Mouse (Mus musculus) heart, embryonic 12.5 days (tissue): ENCODE data around the gene Map1a. TPM values are rescaled to one million over a fixed set of nuclear protein-coding genes. Genes with fewer than 3 reads are reported as not detected.

Experiments used
- ATAC-seq: fragments of 200-750 bp; cut with Nextera tagmentation; 2 replicates; pipeline ENCODE4 v1.8.0; 2017; ENCODE audit warnings: moderate TSS enrichment, moderate library complexity; ENCODE audit not compliant: insufficient number of reproducible peaks, low FRiP score
- H3K27ac ChIP-seq: fragments of 300-500 bp; sonication (generic); 2 replicates; pipeline ENCODE4 v1.5.1; 2016; ENCODE audit warnings: mild to moderate bottlenecking, moderate library complexity; ENCODE audit not compliant: poor library complexity, severe bottlenecking
- H3K27me3 ChIP-seq: fragments of 300-500 bp; sonication (generic); replicated peaks from 2 replicates; pipeline ENCODE4 v1.6.1; 2016; ENCODE audit warnings: mild to moderate bottlenecking, moderate library complexity
- H3K36me3 ChIP-seq: fragments of 300-500 bp; sonication (generic); 2 replicates; pipeline ENCODE4 v1.6.1; 2016; ENCODE audit warnings: mild to moderate bottlenecking, moderate library complexity
- H3K4me1 ChIP-seq: fragments of 300-500 bp; sonication (generic); replicated peaks from 2 replicates; pipeline ENCODE4 v1.6.1; 2016; ENCODE audit warnings: mild to moderate bottlenecking
- H3K4me2 ChIP-seq: fragments of 300-500 bp; sonication (generic); 2 replicates; pipeline ENCODE4 v1.6.1; 2016; ENCODE audit warnings: mild to moderate bottlenecking, moderate library complexity
- H3K4me3 ChIP-seq: fragments of 300-500 bp; sonication (generic); 2 replicates; pipeline ENCODE4 v1.5.1; 2016; ENCODE audit warnings: mild to moderate bottlenecking
- H3K9ac ChIP-seq: fragments of 300-500 bp; sonication (generic); 2 replicates; pipeline ENCODE4 v1.6.1; 2016; ENCODE audit warnings: mild to moderate bottlenecking, moderate library complexity
- H3K9me3 ChIP-seq: fragments of 300-500 bp; sonication (generic); replicated peaks from 2 replicates; pipeline ENCODE4 v1.6.1; 2016; ENCODE audit warnings: mild to moderate bottlenecking, moderate library complexity
- WGBS: fragments of 180-500 bp; shearing (Covaris S2); methylation state at CpG from one replicate; pipeline ENCODE4 v1.1.7; 2016; 5-methylcytosine and 5-hydroxymethylcytosine counted together
- polyA plus RNA-seq: library from polyadenylated mRNA; unstranded; fragments of >200 nt; fragmentation: Nextera tagmentation; extraction: Ambion mirVana; gene quantifications from 2 replicates; pipeline ENCODE4 v1.2.1, GENCODE M21; 2016

Gene Map1a
- polyA plus RNA-seq, 1 experiment from 2014 or later, result 4.7 TPM

DNA sequence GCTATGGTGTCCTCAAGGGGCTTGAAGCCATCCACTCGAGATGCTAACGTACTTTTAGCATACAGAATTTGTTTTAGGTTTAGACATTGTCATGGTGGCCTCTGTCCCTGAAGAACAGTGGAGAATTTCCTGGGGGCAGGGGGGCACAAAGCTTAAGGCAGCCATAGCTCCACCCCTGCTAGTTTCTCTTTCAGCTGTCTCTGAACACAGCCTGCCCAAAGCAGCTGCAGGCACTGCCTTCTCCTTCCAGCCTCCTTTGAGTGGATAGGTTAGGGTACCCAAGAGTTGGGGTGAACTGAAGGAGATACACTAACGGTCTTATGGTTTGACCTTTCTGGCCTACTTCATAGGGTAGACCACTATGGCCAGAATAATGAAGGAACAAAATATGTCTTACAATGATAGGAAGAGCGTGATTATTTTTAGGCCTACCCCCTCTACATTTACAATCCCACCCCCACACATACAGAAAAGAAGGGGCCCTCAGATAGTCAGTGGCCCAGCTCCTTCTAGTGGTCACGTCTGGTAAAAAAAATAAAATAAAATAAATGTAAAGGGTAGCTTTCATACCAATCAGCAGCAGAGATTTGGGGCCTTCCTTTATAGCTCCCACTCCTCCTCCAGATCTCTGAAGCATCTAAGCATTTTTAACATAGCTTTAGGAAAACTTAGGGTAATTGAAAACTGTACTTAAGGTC is 3.1 kb downstream of the Map1a start:
- peaks cover 50% of the 10 kb centered on the region for H3K4me1 ChIP-seq
- H3K4me3 ChIP-seq, result no peak overlapping the region
- H3K9ac ChIP-seq, result no peak overlapping the region
- H3K36me3 ChIP-seq, result no peaks in the 10 kb centered on the region
- ATAC-seq, result no peak
- H3K4me2 ChIP-seq, result no peak overlapping the region
- H3K27ac ChIP-seq, result no peak overlapping the region
- H3K9me3 ChIP-seq, result no peaks in the 10 kb centered on the region
- H3K27me3 ChIP-seq, result peaks cover 43% of the 10 kb centered on the region
- WGBS, result 66% methylated on average over 5 of the region's 5 CpGs

DNA sequence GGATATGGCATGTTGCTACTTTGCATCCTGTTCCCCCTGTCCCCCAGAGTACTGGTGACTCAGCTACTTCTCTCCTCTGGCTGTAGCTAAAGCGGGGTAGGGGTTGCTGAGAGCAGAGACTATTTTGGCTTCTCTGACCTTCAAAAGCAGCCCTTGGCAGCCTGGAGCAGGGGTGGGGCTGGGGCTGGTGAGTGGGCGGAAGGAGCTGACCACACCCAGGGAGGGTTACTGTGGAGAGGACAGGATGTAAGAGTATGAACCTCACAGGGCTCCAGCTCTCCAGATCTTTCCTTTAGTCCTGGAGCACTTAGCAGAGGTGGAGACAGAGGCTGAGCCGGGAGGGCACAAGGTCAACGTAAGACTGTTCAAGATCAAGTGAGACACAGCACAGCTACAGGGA is 4.8 kb downstream of the Map1a start:
- peak; percentile 27; the same call in 1 of the 2 replicates for ATAC-seq
- Histone ChIP-seq H3K4me2 (peak overlapping the region; percentile 70), H3K9me3 (no peaks in the 10 kb centered on the region), H3K27me3 (peaks cover 52% of the 10 kb centered on the region), H3K36me3 (peaks cover 4% of the 10 kb centered on the region), H3K27ac (peak overlapping the region; percentile 83), H3K4me1 (peaks cover 61% of the 10 kb centered on the region), H3K9ac (peak overlapping the region; percentile 68), H3K4me3 (peak overlapping the region; percentile 57)
- 11% methylated on average over 4 of the region's 4 CpGs for WGBS

DNA sequence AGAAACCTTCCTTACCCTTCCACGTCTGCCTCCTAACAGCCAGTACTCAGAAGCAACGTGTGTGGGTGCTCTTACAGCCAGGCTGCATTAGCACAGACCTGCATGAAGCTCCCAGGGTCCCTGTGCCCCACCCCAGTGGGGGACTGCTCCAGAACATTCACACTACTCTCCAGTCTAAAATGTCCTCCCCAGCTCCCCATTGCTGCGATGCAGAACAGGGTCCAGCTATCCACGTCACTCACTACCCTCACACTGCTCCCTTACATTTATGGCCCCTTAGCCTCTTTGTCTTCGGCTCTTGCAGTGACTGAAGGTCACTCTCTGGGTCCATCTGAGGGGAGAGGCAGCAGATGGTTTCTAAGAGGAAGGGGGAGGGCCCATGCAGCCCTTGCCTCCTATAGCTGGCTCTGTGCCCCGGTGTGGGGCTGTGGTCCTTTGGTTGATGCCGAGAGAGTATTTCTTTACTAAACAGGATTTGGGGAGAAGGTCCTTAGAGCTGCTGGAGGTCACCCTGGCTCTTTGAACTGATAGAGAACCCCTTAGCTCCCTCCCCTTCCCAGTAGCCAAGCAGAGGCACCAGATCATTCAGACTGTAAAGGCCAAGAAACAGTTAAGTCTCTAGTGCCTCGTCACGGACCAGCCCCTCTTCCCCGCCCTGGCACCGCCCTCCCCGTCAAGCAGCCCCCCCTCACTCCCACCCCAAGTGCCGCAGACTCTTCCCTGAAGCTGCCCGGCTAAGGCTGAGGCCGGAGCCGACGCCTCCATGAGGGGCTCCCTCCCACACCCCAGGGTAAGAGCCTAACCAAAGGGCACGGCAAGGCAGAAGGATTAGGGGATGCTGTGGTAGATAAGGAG is 5.6 kb downstream of the Map1a start:
- H3K4me2 ChIP-seq, result peak overlapping the region; percentile 70
- H3K9ac ChIP-seq, result peak overlapping the region; percentile 68
- peak; percentile 54 for ATAC-seq
- H3K4me3 ChIP-seq, result peak overlapping the region; percentile 57
- H3K27me3 ChIP-seq, result peaks cover 56% of the 10 kb centered on the region
- under 1% methylated on average over 18 of the region's 18 CpGs for WGBS
- H3K36me3 ChIP-seq, result peaks cover 12% of the 10 kb centered on the region
- peaks cover 58% of the 10 kb centered on the region for H3K4me1 ChIP-seq
- no peaks in the 10 kb centered on the region for H3K9me3 ChIP-seq
- H3K27ac ChIP-seq, result peak overlapping the region; percentile 83

DNA sequence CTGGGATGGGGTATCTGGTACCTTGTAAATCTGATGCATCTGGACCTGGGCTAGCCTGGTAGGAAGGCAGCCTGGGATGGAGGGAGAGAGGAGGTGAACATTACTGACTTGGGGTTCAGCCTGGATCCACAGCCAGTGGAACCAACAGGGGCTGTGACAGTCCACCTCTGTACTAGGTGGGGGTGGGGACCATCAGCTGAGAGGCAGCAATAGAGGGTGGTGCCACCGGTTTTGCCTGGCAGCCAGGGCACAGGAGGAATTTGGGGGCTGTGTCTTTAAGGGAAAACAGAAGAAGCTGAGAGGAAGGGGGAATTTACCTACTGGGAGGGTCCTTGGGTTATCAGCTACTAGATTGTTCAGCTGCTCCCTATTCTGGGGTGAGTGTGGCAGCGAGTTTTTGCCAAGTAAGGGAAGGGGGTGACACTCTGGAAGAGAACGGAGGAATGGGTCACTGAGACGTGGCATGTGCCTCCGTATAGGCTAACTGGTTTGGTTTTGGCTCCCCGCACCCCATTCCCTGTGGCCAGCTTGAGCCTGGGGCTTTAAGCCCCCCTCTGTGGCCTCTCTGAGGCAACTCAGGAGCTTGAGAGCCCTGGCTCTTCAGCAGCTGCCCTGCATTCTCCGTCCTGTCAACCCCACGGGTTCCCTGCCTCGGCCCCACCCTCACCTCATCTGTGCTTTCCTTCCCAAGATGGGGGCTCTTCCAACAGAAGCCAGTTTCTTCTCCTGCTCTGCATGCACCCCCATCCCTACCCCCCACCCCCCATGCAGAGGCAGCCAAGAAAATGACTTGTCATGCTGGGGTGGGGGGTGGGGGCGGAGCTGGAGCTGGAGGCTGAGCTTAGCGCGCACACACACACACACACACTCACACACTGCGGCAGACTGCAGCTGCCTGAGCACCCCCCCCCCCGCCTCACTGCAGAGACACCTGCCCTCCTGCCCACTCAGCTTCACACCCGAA is 6.5 kb downstream of the Map1a start:
- Histone ChIP-seq H3K36me3 (peaks cover 21% of the 10 kb centered on the region), H3K4me3 (peak overlapping the region; percentile 57), H3K9ac (peak overlapping the region; percentile 68), H3K4me2 (peak overlapping the region; percentile 70), H3K27ac (peak overlapping the region; percentile 83), H3K27me3 (peaks cover 55% of the 10 kb centered on the region), H3K9me3 (no peaks in the 10 kb centered on the region), H3K4me1 (peaks cover 56% of the 10 kb centered on the region)
- peak; percentile 12; the same call in 1 of the 2 replicates for ATAC-seq
- under 1% methylated on average over 15 of the region's 15 CpGs for WGBS

DNA sequence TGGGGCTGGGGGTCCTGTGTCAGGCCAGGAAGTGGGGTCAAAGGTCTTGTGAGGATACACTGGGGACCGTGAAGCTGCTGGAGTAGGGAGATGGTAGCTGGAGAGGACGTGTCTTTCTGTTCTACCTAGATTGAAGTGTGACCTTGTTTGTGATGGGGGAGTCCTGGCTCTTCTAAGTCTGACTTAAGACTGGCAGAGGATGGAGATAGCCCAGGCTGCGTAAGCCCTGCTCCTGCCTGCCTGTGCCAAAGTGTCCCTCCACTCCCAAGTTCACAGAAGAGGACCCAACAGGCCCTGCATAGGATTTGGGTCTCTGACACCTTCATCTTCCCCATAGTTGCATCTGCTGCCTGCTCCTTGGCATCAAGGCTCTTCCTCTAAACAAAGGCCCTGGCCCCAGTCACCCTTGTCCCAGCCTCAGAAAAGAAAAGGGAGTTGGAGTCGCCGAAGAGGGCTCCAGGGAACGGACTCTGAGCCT is 7.4 kb downstream of the Map1a start:
- H3K9ac ChIP-seq, result peak overlapping the region; percentile 68
- H3K4me2 ChIP-seq, result peak overlapping the region; percentile 70
- H3K9me3 ChIP-seq, result no peaks in the 10 kb centered on the region
- ATAC-seq, result no peak
- no peak overlapping the region for H3K27ac ChIP-seq
- peak overlapping the region; percentile 57 for H3K4me3 ChIP-seq
- H3K36me3 ChIP-seq, result peaks cover 26% of the 10 kb centered on the region
- H3K27me3 ChIP-seq, result peaks cover 56% of the 10 kb centered on the region
- peaks cover 56% of the 10 kb centered on the region for H3K4me1 ChIP-seq
- WGBS, result 16% methylated on average over 6 of the region's 6 CpGs

DNA sequence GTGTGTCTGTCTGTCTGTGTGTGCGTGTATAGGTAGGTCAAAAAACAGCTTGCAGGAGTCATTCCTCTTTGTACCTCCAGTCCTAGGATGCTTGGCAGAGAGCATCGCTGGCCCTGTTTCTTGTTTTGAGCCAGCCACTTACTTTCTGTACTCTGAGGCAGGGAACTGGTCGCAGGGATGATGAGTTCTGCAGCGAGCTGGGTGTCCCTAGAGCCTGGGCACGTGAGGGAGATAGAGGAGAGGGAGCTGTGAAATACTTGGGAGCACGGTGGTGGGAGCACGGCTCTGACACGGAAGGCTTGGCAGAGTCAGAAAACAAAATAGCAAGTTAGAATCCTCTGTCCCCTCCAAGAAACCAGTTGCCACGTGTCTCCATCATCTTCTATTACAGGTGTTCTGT is 8.3 kb downstream of the Map1a start:
- H3K27me3 ChIP-seq, result peaks cover 56% of the 10 kb centered on the region
- 7% methylated on average over 9 of the region's 9 CpGs for WGBS
- H3K4me2 ChIP-seq, result peak overlapping the region; percentile 70

DNA sequence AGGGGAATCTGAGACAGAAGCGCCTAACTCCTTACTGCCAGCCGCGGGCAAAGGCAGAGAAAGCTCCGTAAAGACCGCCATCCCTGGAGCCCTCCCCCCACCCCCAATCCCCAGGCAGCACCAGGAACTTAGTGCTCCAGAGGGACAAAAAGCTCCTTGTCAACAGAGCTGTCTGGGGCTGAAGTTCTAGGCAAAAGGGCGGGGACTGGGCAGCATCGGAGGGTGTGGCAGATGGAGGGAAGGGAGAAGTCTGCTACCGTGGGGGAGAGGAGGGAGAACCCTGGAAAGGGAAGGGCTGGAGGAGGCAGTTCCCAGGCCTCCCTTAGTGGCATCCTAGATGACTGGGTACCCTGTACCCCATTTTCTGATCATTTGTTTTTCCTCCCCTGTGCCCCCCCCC is 8.7 kb downstream of the Map1a start:
- peaks cover 54% of the 10 kb centered on the region for H3K4me1 ChIP-seq
- no peak for ATAC-seq
- 0 out of 2 replicates have a peak overlapping the region, but pooled peaks have one; percentile 4 for H3K4me3 ChIP-seq
- peaks cover 38% of the 10 kb centered on the region for H3K36me3 ChIP-seq
- no peaks in the 10 kb centered on the region for H3K9me3 ChIP-seq
- peaks cover 56% of the 10 kb centered on the region for H3K27me3 ChIP-seq
- H3K4me2 ChIP-seq, result peak overlapping the region; percentile 70
- peak overlapping the region; percentile 37; the same call in 1 of the 2 replicates for H3K9ac ChIP-seq
- 4% methylated on average over 8 of the region's 8 CpGs for WGBS
- H3K27ac ChIP-seq, result no peak overlapping the region

More for the DNA sequence above, 8.3 kb downstream of the Map1a start:
- ATAC-seq, result no peak
- Histone ChIP-seq H3K36me3 (peaks cover 34% of the 10 kb centered on the region), H3K27ac (no peak overlapping the region), H3K9ac (0 out of 2 replicates have a peak overlapping the region, but pooled peaks have one; percentile 37), H3K9me3 (no peaks in the 10 kb centered on the region), H3K4me3 (0 out of 2 replicates have a peak overlapping the region, but pooled peaks have one; percentile 4), H3K4me1 (peaks cover 56% of the 10 kb centered on the region)

DNA sequence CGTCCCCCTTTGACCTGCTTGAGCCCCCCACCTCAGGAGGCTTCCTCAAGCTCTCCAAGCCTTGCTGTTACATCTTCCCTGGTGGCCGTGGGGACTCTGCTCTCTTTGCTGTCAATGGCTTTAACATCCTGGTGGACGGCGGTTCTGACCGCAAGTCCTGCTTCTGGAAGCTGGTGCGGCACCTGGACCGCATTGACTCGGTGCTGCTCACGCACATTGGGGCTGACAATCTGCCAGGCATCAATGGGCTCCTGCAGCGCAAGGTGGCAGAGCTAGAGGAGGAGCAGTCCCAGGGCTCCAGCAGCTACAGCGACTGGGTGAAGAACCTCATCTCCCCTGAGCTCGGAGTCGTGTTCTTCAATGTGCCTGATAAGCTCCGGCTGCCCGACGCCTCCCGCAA is 10.1 kb downstream of the Map1a start:
- no peak for ATAC-seq
- Histone ChIP-seq H3K4me3 (no peak overlapping the region), H3K4me2 (no peak overlapping the region), H3K9ac (no peak overlapping the region), H3K27me3 (peaks cover 57% of the 10 kb centered on the region), H3K36me3 (peaks cover 51% of the 10 kb centered on the region), H3K9me3 (no peaks in the 10 kb centered on the region), H3K27ac (no peak overlapping the region), H3K4me1 (peaks cover 42% of the 10 kb centered on the region)
- WGBS, result 72% methylated on average over 17 of the region's 17 CpGs

DNA sequence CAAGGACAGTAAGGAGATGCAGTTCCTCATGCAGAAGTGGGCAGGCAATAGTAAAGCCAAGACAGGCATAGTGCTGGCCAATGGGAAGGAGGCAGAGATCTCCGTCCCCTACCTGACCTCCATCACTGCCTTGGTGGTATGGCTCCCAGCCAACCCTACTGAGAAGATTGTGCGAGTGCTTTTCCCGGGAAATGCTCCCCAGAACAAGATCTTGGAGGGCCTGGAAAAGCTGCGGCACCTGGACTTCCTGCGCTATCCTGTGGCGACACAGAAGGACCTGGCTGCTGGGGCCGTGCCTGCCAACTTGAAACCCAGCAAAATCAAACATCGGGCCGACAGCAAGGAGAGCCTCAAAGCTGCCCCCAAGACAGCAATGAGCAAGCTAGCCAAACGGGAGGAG is 10.6 kb downstream of the Map1a start:
- WGBS, result 75% methylated on average over 10 of the region's 10 CpGs
- Histone ChIP-seq H3K9ac (no peak overlapping the region), H3K4me2 (no peak overlapping the region), H3K4me3 (no peak overlapping the region), H3K27me3 (peaks cover 63% of the 10 kb centered on the region), H3K4me1 (peaks cover 36% of the 10 kb centered on the region), H3K36me3 (peaks cover 56% of the 10 kb centered on the region), H3K27ac (no peak overlapping the region), H3K9me3 (no peaks in the 10 kb centered on the region)
- no peak for ATAC-seq

DNA sequence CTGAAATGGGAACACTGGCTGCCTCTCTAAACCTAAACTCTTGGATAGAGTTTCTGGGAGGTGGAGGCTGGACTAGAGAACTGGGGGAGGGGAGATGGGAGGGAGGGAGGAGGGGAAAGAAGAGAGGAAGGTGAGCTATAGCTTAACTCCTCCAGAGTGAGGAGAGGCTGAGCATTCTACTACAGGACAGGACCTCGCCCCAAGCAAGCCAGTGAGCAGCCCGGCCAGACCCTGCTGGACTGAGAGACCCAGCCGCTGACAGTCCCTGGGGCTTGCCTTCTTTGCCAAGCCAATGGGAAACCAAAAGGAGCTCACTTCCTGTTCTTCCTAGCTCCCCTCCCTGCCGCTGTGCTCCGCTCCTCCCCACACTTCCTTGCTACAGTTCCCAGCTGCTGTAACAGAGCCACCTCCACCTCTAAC is 19.6 kb downstream of the Map1a start:
- Histone ChIP-seq H3K4me1 (peaks cover 8% of the 10 kb centered on the region; the same call in 1 of the 2 replicates), H3K36me3 (peaks cover 35% of the 10 kb centered on the region), H3K27me3 (0 out of 2 replicates have a peak, but pooled peaks cover 24% of the 10 kb centered on the region), H3K4me3 (no peak overlapping the region), H3K27ac (no peak overlapping the region), H3K4me2 (peak overlapping the region; percentile 37), H3K9ac (no peak overlapping the region), H3K9me3 (no peaks in the 10 kb centered on the region)
- 12% methylated on average over 5 of the region's 5 CpGs for WGBS
- 0 out of 2 replicates have a peak, but pooled peaks have one; percentile 46 for ATAC-seq
